10 mouse cellular contexts compared by ENCODE assay signal in the genomic region with DNA sequence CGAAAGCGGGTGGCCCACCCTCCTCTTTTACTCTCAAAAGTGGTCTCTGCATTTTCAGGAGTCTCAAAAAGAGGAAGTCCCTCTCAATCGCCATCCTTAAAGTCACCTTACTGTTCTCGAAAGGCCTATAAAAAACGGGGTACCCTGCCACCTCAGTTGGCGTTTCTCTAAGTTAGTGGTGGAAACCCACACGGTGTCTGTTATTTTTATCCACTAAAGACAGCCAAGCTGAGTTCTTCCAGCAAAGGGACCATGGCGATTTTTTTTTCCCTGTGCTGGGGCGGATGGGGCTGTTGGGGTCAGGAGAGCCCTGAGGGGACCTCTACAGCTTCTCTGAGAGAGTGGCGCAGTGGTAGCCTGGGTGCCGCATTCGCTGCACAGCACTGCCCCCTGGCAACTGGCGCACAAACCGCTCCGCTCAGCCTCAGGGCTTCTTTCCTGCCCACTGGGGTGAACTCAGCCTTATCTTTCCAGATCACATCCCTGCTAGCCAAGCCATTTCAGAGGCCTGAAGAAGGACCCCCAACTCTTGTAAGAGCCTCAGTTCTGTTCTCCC. TPM values are rescaled to one million over a fixed set of nuclear protein-coding genes. Genes with fewer than 3 reads are reported as not detected.
DNase-seq lines count a peak whose midpoint lies in the region; ATAC-seq lines count a peak whose summit lies in the region.
"Had no signal": no experiment of that assay in that cellular context is flagged by ENCODE, and none has a peak within 500 bp of the region (broad histone marks: within the 10 kb centered on the region; RNA-seq: fewer than 3 reads in every experiment).

No protein-coding gene starts in this region.

- DNase-seq in CD4-positive, CD25-positive, alpha-beta regulatory T cell, adult 2 months (ENCODE audit: low read depth, low spot score) = peak; percentile 16
- DNase-seq in B cell, adult 2 months = peak; percentile 15 to 23
- peak; percentile 83 for DNase-seq in embryo, embryonic 10 days (ENCODE audit: low spot score)
- peak; percentile 48 to 67 for DNase-seq in heart, postnatal 14 days
- DNase-seq in layer of hippocampus, adult 18-20 months (ENCODE audit: low spot score in 2 of 2) = peak; percentile 27 to 66
- peak; percentile 31 for DNase-seq in lung, postnatal 25 days (ENCODE audit: low spot score)

- WGBS in stomach, embryonic 15.5 days = 5% methylated on average over 15 of the region's 15 CpGs

- intact Hi-C loops in heart, postnatal 14 days (cut with DNase I) = loop anchor here (5.0 kb wide), 2 partner anchors 389 to 434 kb away; no protein-coding TSS in a partner anchor

- H3K9ac ChIP-seq in stomach, embryonic 15.5 days = no peak overlapping the region

- H3K4me2 ChIP-seq in stomach, embryonic 15.5 days = no peak overlapping the region

- H3K27ac ChIP-seq in stomach, embryonic 15.5 days = no peak overlapping the region

- H3K9me3 ChIP-seq in stomach, embryonic 15.5 days = no peaks in the 10 kb centered on the region; the same call in 1 of the 2 replicates

- peaks cover 60% of the 10 kb centered on the region for H3K27me3 ChIP-seq in stomach, embryonic 15.5 days (replicated peaks)

- no peaks in the 10 kb centered on the region for H3K36me3 ChIP-seq in stomach, embryonic 15.5 days

- peaks cover 5% of the 10 kb centered on the region for H3K4me1 ChIP-seq in stomach, embryonic 15.5 days

- no peak overlapping the region for H3K4me3 ChIP-seq in stomach, embryonic 15.5 days (replicated peaks)
- H3K4me3 ChIP-seq: myocyte had no signal

- no peak for ATAC-seq in CD4-positive, CD25-positive, alpha-beta regulatory T cell, adult 4 months
- ATAC-seq in stomach, embryonic 15.5 days (ENCODE audit: insufficient read depth, low FRiP score, low read depth) = peak; percentile 65

RNA-seq across cellular contexts. Expression of gene Kcnk18, which starts 22.8 kb away (rescaled TPM):
- polyA plus RNA-seq in CD4-positive, CD25-positive, alpha-beta regulatory T cell, adult 4 months (2017; shearing (Covaris generic)) = not detected
- not detected for total RNA-seq in heart, postnatal 14 days (2021)
- not detected for total RNA-seq in layer of hippocampus, adult 18-20 months (2021)
- 0.06 TPM in 1 of 2 replicates, not detected in the other for polyA plus RNA-seq in stomach, embryonic 15.5 days (2015; fragmentation: Nextera tagmentation; extraction: Ambion mirVana)
- polyA plus RNA-seq: frontal cortex, adult 2 months; myocyte had no signal

RNA-seq across cellular contexts. Expression of gene Vax1, which starts 26.3 kb away (rescaled TPM):
- not detected for polyA plus RNA-seq in CD4-positive, CD25-positive, alpha-beta regulatory T cell, adult 4 months (2017; shearing (Covaris generic))
- not detected for total RNA-seq in heart, postnatal 14 days (2021)
- total RNA-seq in layer of hippocampus, adult 18-20 months (2021) = 1 to 10 TPM in 1 of 2 experiments, under 1 TPM in 1; 0.62 to 1.7 TPM
- not detected in 2 replicates for polyA plus RNA-seq in stomach, embryonic 15.5 days (2015; fragmentation: Nextera tagmentation; extraction: Ambion mirVana)
- polyA plus RNA-seq: myocyte had no signal

Comparison
In these comparisons a context has a peak if more than half of its experiments do, and no peak if none do; other contexts are left out.
1. DNase-seq: peak in every context shown above with its lines; median percentile 83 in embryo, embryonic 10 days; 58 in heart, postnatal 14 days; 46 in layer of hippocampus, adult 18-20 months; 31 in lung, postnatal 25 days; 19 in B cell, adult 2 months; 16 in CD4-positive, CD25-positive, alpha-beta regulatory T cell, adult 2 months.